Mouse (Mus musculus) midbrain, embryonic 14.5 days (tissue): ENCODE results near the gene Cdc42ep1. TPM values are rescaled to one million over a fixed set of nuclear protein-coding genes. Genes with fewer than 3 reads are reported as not detected.

ENCODE experiments used
- ATAC-seq: fragments of 200-750 bp; cut with Nextera tagmentation; 2 replicates; pipeline ENCODE4 v1.8.0; 2017; ENCODE audit warnings: moderate number of reproducible peaks, moderate library complexity; ENCODE audit not compliant: low FRiP score, low TSS enrichment
- DNase-seq: peaks from one replicate; pipeline ENCODE4 v3.0.0-alpha.2; 2015
- H3K27ac ChIP-seq: fragments of 300-500 bp; sonication (generic); replicated peaks from 2 replicates; pipeline ENCODE4 v1.5.1; 2014; ENCODE audit warnings: mild to moderate bottlenecking, low read depth, low read length, moderate library complexity
- H3K27me3 ChIP-seq: fragments of 300-500 bp; sonication (generic); 2 replicates; pipeline ENCODE4 v1.6.1; 2014; ENCODE audit warnings: low read length, control low read depth, mixed read lengths; ENCODE audit not compliant: control insufficient read depth, insufficient read depth
- H3K36me3 ChIP-seq: fragments of 300-500 bp; sonication (generic); 2 replicates; pipeline ENCODE4 v1.6.1; 2014; ENCODE audit warnings: low read length, control low read depth; ENCODE audit not compliant: control insufficient read depth, insufficient read depth
- H3K4me1 ChIP-seq: fragments of 300-500 bp; sonication (generic); 2 replicates; pipeline ENCODE4 v1.6.1; 2014; ENCODE audit warnings: mild to moderate bottlenecking, antibody characterized with exemption, low read length, control low read depth; ENCODE audit not compliant: control insufficient read depth, insufficient read depth
- H3K4me2 ChIP-seq: fragments of 300-500 bp; sonication (generic); 2 replicates; pipeline ENCODE4 v1.6.1; 2014; ENCODE audit warnings: mild to moderate bottlenecking, low read length, moderate library complexity
- H3K4me3 ChIP-seq: fragments of 300-500 bp; sonication (generic); replicated peaks from 2 replicates; pipeline ENCODE4 v1.5.1; 2014; ENCODE audit warnings: low read depth, low read length
- H3K9ac ChIP-seq: fragments of 300-500 bp; sonication (generic); replicated peaks from 2 replicates; pipeline ENCODE4 v1.6.1; 2014; ENCODE audit warnings: mild to moderate bottlenecking, low read length, moderate library complexity
- H3K9me3 ChIP-seq: fragments of 300-500 bp; sonication (generic); 2 replicates; pipeline ENCODE4 v1.6.1; 2016; ENCODE audit warnings: low read length, control low read depth, mixed read lengths; ENCODE audit not compliant: control insufficient read depth
- WGBS: fragments of 180-500 bp; shearing (Covaris S2); extraction: QIAGEN DNeasy Blood & Tissue Kit; methylation state at CpG from one replicate; pipeline ENCODE4 v1.1.7; 2014; 5-methylcytosine and 5-hydroxymethylcytosine counted together
- polyA plus RNA-seq: library from polyadenylated mRNA; unstranded; fragments of >200 nt; fragmentation: Nextera tagmentation; extraction: Ambion mirVana; gene quantifications from 2 replicates; pipeline ENCODE4 v1.2.1, GENCODE M21; 2014

Cdc42ep1 gene
- polyA plus RNA-seq, 1 experiment from 2014 or later: 8.8 TPM

- no peak overlapping the region for H3K9ac ChIP-seq
- 89% methylated on average over 3 of the region's 3 CpGs for WGBS
- H3K4me2 ChIP-seq: no peak overlapping the region
- H3K36me3 ChIP-seq: no peaks in the 10 kb centered on the region
- no peak overlapping the region for H3K4me3 ChIP-seq
- DNase-seq (no peak), ATAC-seq (no peak)
- peaks cover 17% of the 10 kb centered on the region; the same call in 1 of the 2 replicates for H3K4me1 ChIP-seq
- no peak overlapping the region for H3K27ac ChIP-seq
- H3K9me3 ChIP-seq: no peaks in the 10 kb centered on the region
- H3K27me3 ChIP-seq: no peaks in the 10 kb centered on the region
These were observed 8.8 kb upstream of the Cdc42ep1 start for GRCm38 (mm10) chr15:78833582-78833981.

- Histone ChIP-seq H3K4me3 (no peak overlapping the region), H3K27ac (0 out of 2 replicates have a peak overlapping the region, but pooled peaks have one; percentile 57), H3K36me3 (no peaks in the 10 kb centered on the region), H3K4me2 (no peak overlapping the region), H3K9ac (no peak overlapping the region; the same call in 1 of the 2 replicates), H3K27me3 (no peaks in the 10 kb centered on the region), H3K9me3 (no peaks in the 10 kb centered on the region), H3K4me1 (peaks cover 21% of the 10 kb centered on the region)
- DNase-seq (no peak), ATAC-seq (no peak)
- WGBS: 56% methylated on average over 10 of the region's 10 CpGs
These were observed 8.0 kb upstream of the Cdc42ep1 start for GRCm38 (mm10) chr15:78834233-78835005.

- H3K36me3 ChIP-seq: no peaks in the 10 kb centered on the region
- no peak overlapping the region for H3K4me2 ChIP-seq
- peak overlapping the region; percentile 57 for H3K27ac ChIP-seq
- H3K9ac ChIP-seq: no peak overlapping the region
- H3K27me3 ChIP-seq: 0 out of 2 replicates have a peak, but pooled peaks cover 3% of the 10 kb centered on the region
- H3K4me3 ChIP-seq: no peak overlapping the region
- WGBS: 12% methylated on average over 12 of the region's 12 CpGs
- peaks cover 31% of the 10 kb centered on the region for H3K4me1 ChIP-seq
- DNase-seq (no peak), ATAC-seq (no peak)
- H3K9me3 ChIP-seq: no peaks in the 10 kb centered on the region
These were observed 7.0 kb upstream of the Cdc42ep1 start for GRCm38 (mm10) chr15:78835200-78836085.

DNA sequence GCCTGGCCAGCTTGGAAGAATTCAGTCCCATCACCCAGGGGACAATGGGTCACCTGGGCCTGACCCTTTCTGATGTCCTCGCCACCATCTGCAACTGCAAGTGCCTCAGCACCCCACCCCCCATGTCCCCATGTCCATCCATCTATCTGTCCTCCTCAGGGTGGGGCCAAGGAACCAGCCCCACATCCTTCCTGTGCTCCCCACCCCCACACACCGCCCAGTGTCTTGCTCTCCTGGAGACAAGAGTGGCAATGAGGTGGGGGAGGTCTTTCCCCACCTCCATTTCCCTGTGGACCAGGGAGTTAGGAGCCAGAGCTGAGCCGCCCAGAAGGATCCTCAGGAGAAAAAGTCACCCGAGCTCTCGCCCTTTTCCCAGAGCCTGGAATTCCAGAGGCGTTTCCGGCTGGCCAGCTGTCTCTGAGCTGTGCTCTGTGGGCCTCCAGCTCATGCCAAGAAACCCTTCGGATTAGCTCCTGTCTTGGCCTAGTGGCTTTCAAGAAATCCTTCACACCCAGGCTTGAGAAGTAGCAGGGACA is 6.3 kb upstream of the Cdc42ep1 start:
- no peak for DNase-seq
- WGBS: 39% methylated on average over 8 of the region's 8 CpGs
- ATAC-seq: no peak
- no peaks in the 10 kb centered on the region for H3K36me3 ChIP-seq
- H3K9me3 ChIP-seq: no peaks in the 10 kb centered on the region
- peak overlapping the region; percentile 43 for H3K27ac ChIP-seq
- H3K4me2 ChIP-seq: no peak overlapping the region
- H3K27me3 ChIP-seq: peaks cover 4% of the 10 kb centered on the region; the same call in 1 of the 2 replicates
- H3K4me1 ChIP-seq: peaks cover 36% of the 10 kb centered on the region
- H3K9ac ChIP-seq: no peak overlapping the region
- no peak overlapping the region for H3K4me3 ChIP-seq

GRCm38 (mm10) chr15:78839744-78840143 is 2.7 kb upstream of the Cdc42ep1 start:
- Histone ChIP-seq H3K27me3 (peaks cover 29% of the 10 kb centered on the region), H3K4me1 (peaks cover 42% of the 10 kb centered on the region), H3K27ac (peak overlapping the region; percentile 55), H3K9me3 (no peaks in the 10 kb centered on the region), H3K9ac (no peak overlapping the region; the same call in 1 of the 2 replicates), H3K4me2 (no peak overlapping the region; the same call in 1 of the 2 replicates), H3K4me3 (no peak overlapping the region), H3K36me3 (no peaks in the 10 kb centered on the region)
- ATAC-seq (no peak), DNase-seq (peak; percentile 70)
- 2% methylated on average over 2 of the region's 2 CpGs for WGBS

DNA sequence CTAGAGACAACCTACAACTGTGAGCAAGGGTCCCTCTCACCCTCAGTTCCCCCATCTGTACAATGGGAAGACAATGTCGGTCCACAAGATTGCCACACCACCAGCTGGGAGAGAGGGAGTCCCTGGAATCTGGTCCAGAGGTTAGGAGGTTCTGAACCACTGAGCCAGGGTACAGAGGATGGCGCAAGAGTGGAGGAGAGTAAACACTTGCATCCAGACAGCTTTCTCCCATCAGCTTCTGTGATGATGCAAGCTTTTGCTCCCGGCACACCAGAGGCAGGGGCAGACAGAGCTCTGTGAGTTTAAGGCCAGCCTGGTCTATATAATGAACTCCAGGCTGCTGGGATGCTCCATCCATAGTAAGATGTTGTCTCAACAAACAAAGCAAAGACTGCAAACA is 2.2 kb upstream of the Cdc42ep1 start:
- H3K4me1 ChIP-seq: peaks cover 41% of the 10 kb centered on the region
- peaks cover 30% of the 10 kb centered on the region for H3K27me3 ChIP-seq
- H3K9ac ChIP-seq: no peak overlapping the region; the same call in 1 of the 2 replicates
- no peaks in the 10 kb centered on the region for H3K36me3 ChIP-seq
- 51% methylated on average over 3 of the region's 3 CpGs for WGBS
- H3K4me2 ChIP-seq: no peak overlapping the region
- H3K27ac ChIP-seq: no peak overlapping the region
- ATAC-seq: no peak
- no peak overlapping the region for H3K4me3 ChIP-seq
- DNase-seq: no peak
- H3K9me3 ChIP-seq: no peaks in the 10 kb centered on the region

- peaks cover 30% of the 10 kb centered on the region for H3K27me3 ChIP-seq
- peaks cover 41% of the 10 kb centered on the region for H3K4me1 ChIP-seq
- no peak for ATAC-seq
- 34% methylated on average over 11 of the region's 11 CpGs for WGBS
- H3K4me3 ChIP-seq: no peak overlapping the region
- no peaks in the 10 kb centered on the region for H3K36me3 ChIP-seq
- H3K4me2 ChIP-seq: no peak overlapping the region
- H3K27ac ChIP-seq: no peak overlapping the region
- DNase-seq: no peak
- H3K9ac ChIP-seq: no peak overlapping the region
- H3K9me3 ChIP-seq: no peaks in the 10 kb centered on the region
These were observed 1.7 kb upstream of the Cdc42ep1 start for GRCm38 (mm10) chr15:78840751-78841150.

DNA sequence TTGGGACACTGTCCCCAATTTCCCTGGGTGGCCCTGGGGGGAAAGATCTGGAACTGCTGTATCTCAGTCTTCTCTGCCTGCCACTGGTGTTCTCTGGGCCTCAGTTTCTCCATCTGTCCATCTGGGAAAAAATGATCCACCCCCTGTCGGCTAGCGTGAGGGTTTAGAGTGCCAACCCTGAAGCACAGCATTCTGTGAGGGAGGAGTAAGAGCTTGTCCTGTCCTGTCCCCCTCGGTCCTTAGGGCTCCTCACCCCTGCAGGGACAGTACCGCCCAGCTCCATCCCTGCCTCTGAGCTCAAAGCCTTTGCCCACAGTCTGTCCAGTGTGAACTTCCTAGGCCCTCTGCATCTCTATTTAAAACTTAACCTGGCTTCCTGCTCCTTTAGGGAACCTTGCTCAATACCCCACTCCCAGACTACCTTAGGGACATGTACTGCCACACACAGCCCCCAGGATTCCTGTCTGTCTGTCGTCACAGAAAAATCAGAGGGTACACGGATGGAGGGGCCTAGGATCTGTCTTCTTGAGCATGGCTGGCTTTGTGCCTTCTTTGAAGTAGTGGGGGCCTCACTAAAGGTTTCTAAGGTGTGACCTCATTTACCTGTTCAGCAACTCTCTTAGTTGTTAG is 1.1 kb upstream of the Cdc42ep1 start:
- Histone ChIP-seq H3K4me1 (peaks cover 36% of the 10 kb centered on the region), H3K4me3 (no peak overlapping the region), H3K9ac (no peak overlapping the region), H3K4me2 (no peak overlapping the region), H3K36me3 (no peaks in the 10 kb centered on the region), H3K27me3 (peaks cover 30% of the 10 kb centered on the region), H3K27ac (no peak overlapping the region), H3K9me3 (no peaks in the 10 kb centered on the region)
- 45% methylated on average over 6 of the region's 6 CpGs for WGBS
- ATAC-seq: no peak
- DNase-seq: no peak
